Mouse (Mus musculus) midbrain, embryonic 10.5 days (tissue): Measurements from ENCODE around the gene Srebf2. TPM values are rescaled to one million over a fixed set of nuclear protein-coding genes. Genes with fewer than 3 reads are reported as not detected.
A peak's percentile ranks its signal among the peaks of the same experiment; 100 is the strongest.
"Not testable (repeated sequence)": the region's sequence is repeated elsewhere in the genome, so short reads cannot be mapped to it uniquely, and the experiment has no call there.

ENCODE experiments used
- DNase-seq: peaks from one replicate; pipeline ENCODE4 v3.0.0-alpha.2; 2017; ENCODE audit warnings: low spot score
- H3K27ac ChIP-seq: fragments of 300-500 bp; sonication (generic); replicated peaks from 2 replicates; pipeline ENCODE4 v1.5.1; 2016; ENCODE audit warnings: mild to moderate bottlenecking
- H3K27me3 ChIP-seq: fragments of 300-500 bp; sonication (generic); 2 replicates; pipeline ENCODE4 v1.6.1; 2016; ENCODE audit warnings: low read depth, mild to moderate bottlenecking; ENCODE audit not compliant: poor library complexity, severe bottlenecking
- H3K36me3 ChIP-seq: fragments of 300-500 bp; sonication (generic); 2 replicates; pipeline ENCODE4 v1.6.1; 2016; ENCODE audit warnings: mild to moderate bottlenecking, moderate library complexity
- H3K4me1 ChIP-seq: fragments of 300-500 bp; sonication (generic); 2 replicates; pipeline ENCODE4 v1.6.1; 2016
- H3K4me3 ChIP-seq: fragments of 300-500 bp; sonication (generic); 2 replicates; pipeline ENCODE4 v1.5.1; 2016; ENCODE audit warnings: mild to moderate bottlenecking, moderate library complexity
- H3K9me3 ChIP-seq: fragments of 300-500 bp; sonication (generic); replicated peaks from 2 replicates; pipeline ENCODE4 v1.6.1; 2016; ENCODE audit warnings: mild to moderate bottlenecking
- WGBS: fragments of 180-500 bp; shearing (Covaris S2); methylation state at CpG from one replicate; pipeline ENCODE4 v1.1.7; 2016; 5-methylcytosine and 5-hydroxymethylcytosine counted together
- polyA plus RNA-seq: library from polyadenylated mRNA; unstranded; fragments of >200 nt; fragmentation: Nextera tagmentation; extraction: Ambion mirVana; gene quantifications from 2 replicates; pipeline ENCODE4 v1.2.1, GENCODE M21; 2016

The Srebf2 gene
- polyA plus RNA-seq, 1 experiment from 2014 or later: 214 TPM

DNA sequence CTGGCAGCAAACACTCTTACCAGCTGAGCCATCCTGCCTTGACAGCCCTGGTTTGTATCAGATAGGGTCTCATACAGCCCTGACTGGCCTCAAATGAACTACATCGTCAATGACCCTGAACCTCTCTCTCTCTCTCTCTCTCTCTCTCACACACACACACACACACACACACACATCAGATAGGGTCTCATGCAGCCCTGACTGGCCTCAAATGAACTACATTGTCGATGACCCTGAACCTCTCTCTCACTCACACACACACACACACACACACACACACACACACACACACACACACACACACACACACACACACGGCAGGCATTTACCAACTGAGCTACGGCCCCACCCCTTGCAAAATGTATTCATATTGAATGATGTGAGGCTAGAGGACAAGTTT lies 84.1 kb downstream of the Srebf2 start:
- no peak overlapping the region for H3K27ac ChIP-seq
- H3K36me3 ChIP-seq: peaks cover 24% of the 10 kb centered on the region
- H3K9me3 ChIP-seq: no peaks in the 10 kb centered on the region
- WGBS: 88% methylated on average over 4 of the region's 4 CpGs
- H3K27me3 ChIP-seq: peaks cover 8% of the 10 kb centered on the region
- no peak overlapping the region for H3K4me3 ChIP-seq
- no peak for DNase-seq
- H3K4me1 ChIP-seq: peaks cover 15% of the 10 kb centered on the region

DNA sequence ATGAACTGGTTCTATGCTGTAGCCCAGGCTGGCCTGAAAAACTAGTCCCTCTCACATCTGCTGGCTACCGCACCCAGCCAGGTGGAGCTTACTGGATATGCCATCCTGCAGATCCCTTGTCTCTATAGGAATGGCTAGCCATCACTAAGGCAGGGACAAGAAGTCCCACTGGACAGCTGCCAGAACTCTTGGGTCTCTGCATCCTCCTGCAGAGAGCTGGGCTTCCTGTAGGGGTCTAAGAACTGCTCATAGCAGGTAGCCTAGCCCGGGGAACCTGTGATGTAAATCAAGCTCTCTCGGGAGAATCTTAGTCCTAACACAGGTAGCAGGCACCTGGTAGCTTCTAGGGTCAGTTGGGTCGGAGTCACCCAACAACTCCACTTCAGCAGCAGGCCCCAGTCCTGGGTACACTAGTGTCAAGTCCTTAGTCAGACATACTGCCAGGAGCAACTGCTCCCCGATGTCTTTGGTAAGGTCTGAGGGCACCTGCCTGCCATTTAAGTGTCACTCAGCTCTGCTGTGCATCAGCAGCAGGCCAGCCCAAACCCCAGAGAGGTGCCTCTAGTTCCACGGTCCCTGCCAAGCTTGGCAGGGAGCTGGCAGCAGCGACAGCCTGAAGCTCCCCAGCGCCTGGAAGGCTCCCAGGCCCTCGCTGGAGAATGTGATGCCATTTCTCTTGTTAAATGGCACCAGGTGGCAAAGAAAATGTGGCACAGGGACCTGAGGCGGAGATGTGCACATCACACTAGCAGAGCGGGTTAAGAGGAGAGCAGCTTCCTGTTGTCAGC lies 84.8 kb downstream of the Srebf2 start:
- DNase-seq: no peak
- 67% methylated on average over 11 of the region's 11 CpGs for WGBS
- H3K4me3 ChIP-seq: no peak overlapping the region
- peaks cover 24% of the 10 kb centered on the region for H3K36me3 ChIP-seq
- no peak overlapping the region for H3K27ac ChIP-seq
- H3K4me1 ChIP-seq: peaks cover 15% of the 10 kb centered on the region
- H3K9me3 ChIP-seq: no peaks in the 10 kb centered on the region
- 0 out of 2 replicates have a peak, but pooled peaks cover under 1% of the 10 kb centered on the region for H3K27me3 ChIP-seq

DNA sequence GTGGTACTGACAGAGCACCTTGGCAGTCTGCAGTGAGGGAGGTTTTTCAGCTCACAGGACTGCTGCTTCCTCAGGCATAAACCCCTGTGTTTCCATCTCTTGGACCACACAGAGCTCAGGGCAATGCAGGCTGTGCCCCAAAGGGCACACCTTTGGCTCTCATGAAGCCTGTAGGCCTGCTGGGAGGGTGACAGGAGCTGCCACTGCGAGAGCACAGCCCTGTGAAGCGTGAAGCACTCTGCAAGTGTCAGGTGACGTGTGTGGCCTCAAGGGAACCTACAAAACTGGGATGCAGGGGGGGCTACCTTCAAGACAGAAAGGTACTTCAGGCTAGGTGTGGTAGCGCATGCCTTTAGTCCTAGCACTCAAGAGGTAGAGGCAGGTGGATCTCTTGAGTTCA lies 85.7 kb downstream of the Srebf2 start:
- WGBS: 75% methylated on average over 4 of the region's 4 CpGs
- peaks cover 25% of the 10 kb centered on the region for H3K36me3 ChIP-seq
- no peak for DNase-seq
- H3K27ac ChIP-seq: no peak overlapping the region
- H3K4me3 ChIP-seq: no peak overlapping the region
- H3K27me3 ChIP-seq: no peaks in the 10 kb centered on the region
- no peaks in the 10 kb centered on the region for H3K9me3 ChIP-seq
- H3K4me1 ChIP-seq: peaks cover 15% of the 10 kb centered on the region

DNA sequence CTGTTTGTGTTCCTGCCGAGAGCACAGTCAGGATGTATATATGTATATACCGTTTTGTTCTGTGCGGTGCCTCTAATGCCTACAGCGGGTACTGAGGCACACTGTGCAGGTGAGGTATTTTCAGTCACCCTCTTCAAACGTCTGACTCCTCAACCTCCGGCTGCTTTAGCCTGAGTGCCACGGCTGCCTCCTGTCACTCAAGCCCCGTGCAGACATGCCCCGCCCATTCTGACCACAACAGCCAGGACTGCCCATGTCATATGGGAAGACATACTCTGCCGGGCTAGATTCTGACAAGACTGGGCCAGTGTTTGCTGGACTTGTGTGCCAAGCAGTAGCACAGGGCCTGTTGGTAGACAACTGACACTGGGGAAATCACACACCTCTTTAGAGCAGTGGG lies 88.7 kb downstream of the Srebf2 start:
- Histone ChIP-seq H3K27ac (no peak overlapping the region), H3K36me3 (peaks cover 49% of the 10 kb centered on the region), H3K27me3 (no peaks in the 10 kb centered on the region), H3K4me1 (no peaks in the 10 kb centered on the region; the same call in 1 of the 2 replicates), H3K9me3 (no peaks in the 10 kb centered on the region), H3K4me3 (no peak overlapping the region)
- no peak for DNase-seq
- 76% methylated on average over 10 of the region's 10 CpGs for WGBS

DNA sequence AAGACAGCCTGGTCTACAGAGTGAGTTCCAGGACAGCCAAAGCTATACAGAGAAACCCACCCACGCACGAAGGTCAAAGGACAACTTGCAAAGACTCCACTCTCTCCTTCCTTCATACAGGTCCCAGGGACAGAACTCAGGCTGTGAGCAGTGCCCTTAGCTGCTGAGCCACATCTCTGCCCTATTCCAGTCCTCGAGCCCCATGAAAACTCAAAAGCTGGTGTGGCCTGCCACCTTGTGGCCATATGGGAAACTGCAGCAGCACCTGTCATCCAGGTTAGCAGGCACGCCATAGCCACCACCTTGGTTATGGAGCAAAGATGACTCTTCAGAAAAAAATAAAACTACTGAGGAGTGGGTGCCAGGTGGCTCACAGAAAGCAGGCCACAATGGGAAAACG lies 89.6 kb downstream of the Srebf2 start:
- Histone ChIP-seq H3K9me3 (no peaks in the 10 kb centered on the region), H3K4me1 (no peaks in the 10 kb centered on the region; the same call in 1 of the 2 replicates), H3K36me3 (peaks cover 51% of the 10 kb centered on the region), H3K4me3 (no peak overlapping the region), H3K27ac (no peak overlapping the region), H3K27me3 (no peaks in the 10 kb centered on the region)
- peak; percentile 84 for DNase-seq
- 20% methylated on average over 5 of the region's 5 CpGs for WGBS

DNA sequence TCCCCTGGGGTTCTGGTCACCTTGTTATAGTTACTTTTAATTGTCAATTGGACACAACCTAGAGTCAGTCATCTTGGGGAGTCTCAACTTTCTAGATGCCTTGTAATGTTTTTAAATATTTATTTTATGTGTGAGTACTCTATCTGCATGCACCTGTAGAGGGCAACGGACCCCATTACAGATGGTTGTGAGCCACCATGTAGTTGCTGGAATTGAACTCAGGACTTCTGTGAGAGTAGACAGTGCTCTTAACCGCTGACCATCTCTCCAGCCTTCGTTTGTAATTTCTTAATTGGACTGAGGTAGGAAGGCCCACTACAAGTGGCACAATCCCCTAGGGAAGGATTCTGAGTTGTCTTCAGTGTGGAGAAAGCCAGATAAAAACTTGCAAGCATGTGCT lies 96.3 kb downstream of the Srebf2 start:
- Histone ChIP-seq H3K27ac (peak overlapping the region; percentile 93), H3K4me1 (peaks cover 14% of the 10 kb centered on the region), H3K9me3 (no peaks in the 10 kb centered on the region), H3K36me3 (peaks cover 20% of the 10 kb centered on the region), H3K27me3 (no peaks in the 10 kb centered on the region; the same call in 1 of the 2 replicates), H3K4me3 (peak overlapping the region; percentile 69)
- no peak for DNase-seq
- 84% methylated on average over 3 of the region's 3 CpGs for WGBS

DNA sequence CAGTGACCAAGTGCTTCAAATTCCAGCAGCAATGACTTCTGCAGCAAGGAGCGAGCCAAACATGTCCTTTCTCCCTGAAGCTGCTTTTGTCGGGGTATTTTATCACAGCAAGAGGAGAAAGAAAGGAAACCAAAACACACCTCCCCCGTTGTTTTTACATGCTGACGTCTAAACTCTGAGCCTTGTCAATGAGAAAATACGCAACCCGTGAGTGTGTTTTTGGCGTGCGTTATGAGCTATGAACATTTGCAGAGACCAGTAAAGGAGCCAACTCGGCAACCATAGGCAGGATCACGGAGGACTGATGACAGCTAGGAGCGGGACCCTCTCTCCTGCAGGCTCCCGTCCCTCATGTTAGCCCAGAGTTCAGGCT lies 96.7 kb downstream of the Srebf2 start:
- H3K9me3 ChIP-seq: no peaks in the 10 kb centered on the region
- H3K4me3 ChIP-seq: peak overlapping the region; percentile 69
- H3K4me1 ChIP-seq: peaks cover 14% of the 10 kb centered on the region
- 10% methylated on average over 12 of the region's 12 CpGs for WGBS
- H3K36me3 ChIP-seq: peaks cover 15% of the 10 kb centered on the region
- DNase-seq: no peak
- peak overlapping the region; percentile 93 for H3K27ac ChIP-seq
- no peaks in the 10 kb centered on the region; the same call in 1 of the 2 replicates for H3K27me3 ChIP-seq

DNA sequence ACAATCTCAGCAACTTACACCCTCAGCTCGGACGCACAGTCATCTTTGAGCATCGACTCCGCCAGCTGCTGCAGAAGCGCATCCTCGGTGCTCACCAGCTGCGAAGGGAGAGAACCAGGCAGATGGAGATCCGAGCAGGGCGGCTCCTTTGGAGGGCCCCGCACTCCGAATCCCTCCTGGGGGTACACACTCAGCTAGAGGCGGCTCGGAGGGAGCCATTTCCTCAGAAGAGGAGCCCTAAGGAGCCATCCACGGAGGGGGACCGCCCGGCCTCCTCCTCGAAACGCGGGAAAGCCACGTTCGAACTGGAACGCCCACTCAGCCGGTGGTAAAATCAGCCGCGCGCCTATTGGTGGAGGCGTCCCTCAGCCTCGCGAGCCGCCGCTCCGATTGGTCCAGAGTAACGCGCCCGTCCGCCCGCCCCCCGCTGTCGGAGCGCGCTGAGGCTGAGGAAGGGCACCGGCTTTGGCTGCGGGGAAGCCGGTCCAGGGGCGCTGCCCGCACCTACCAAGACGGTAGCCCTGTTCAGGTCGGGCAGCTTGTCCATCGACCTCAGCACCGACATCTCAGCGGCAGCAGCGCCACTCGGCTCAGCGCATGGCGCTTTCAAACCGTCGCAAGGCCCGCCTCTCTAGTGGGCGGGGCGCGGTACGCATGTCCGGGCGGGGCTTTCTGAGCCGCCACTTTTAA lies 97.3 kb downstream of the Srebf2 start, which contains the start of gene Cenpm:
Gene Cenpm (minus strand): TSS at position 634 of the 690 bp plus-strand sequence.
- Histone ChIP-seq H3K9me3 (no peaks in the 10 kb centered on the region), H3K27ac (peak within 1 kb of the TSS; percentile 93), H3K36me3 (peaks cover 10% of the 10 kb centered on the region), H3K27me3 (no peaks in the 10 kb centered on the region; the same call in 1 of the 2 replicates), H3K4me1 (peaks cover 14% of the 10 kb centered on the region), H3K4me3 (peak within 1 kb of the TSS; percentile 69)
- under 1% methylated on average over 65 of the region's 65 CpGs for WGBS
- DNase-seq: peak; percentile 94

DNA sequence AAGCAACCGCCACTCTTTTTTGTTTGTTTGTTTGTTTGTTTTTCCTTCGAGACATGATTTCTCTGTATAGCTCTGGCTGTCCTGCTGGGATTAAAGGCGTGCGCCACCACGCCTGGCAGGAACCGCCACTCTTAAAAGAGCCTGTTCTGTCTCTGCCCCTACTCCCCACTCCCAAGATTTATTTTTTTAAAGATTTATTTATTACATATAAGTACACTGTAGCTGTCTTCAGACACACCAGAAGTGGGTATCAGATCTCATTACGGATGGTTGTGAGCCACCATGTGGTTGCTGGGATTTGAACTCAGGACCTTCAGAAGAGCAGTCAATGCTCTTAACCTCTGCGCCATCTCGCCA lies 97.8 kb downstream of the Srebf2 start:
- Histone ChIP-seq H3K4me1 (peaks cover 14% of the 10 kb centered on the region), H3K4me3 (peak overlapping the region; percentile 69), H3K27ac (peak overlapping the region; percentile 93)
- H3K36me3 ChIP-seq, H3K9me3 ChIP-seq, H3K27me3 ChIP-seq, DNase-seq: not testable (repeated sequence)
- WGBS: 24% methylated on average over 9 of the region's 9 CpGs

DNA sequence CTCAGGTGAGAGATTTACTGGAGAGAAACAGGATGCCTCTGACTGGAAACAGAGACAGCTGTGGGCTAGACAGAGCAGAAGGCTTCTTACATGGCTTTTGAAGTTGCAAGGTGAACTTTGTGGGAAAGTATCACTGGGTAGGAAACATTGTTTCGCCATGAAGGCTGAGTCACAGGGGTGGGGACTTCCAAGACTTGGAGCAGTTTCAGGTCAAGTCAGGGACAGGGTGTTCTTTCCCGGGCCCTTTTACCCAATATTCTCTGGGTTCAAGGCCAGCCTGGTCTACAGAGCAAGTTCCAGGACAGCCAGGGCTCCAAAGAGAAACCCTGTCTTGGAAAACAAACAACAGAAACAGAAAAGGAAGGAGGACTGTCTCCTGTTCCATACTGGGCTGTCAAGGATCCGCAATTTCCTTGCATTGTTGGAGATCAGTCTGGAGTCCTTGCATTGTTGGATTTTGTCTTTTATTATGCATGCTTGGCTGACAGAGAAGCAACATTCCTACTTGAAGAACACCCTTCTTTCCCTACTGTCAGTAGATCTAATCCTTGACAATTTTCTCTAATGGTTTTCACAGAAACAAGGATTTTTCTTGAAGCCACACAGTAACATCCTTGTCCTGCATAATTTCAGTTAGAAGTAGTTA lies 100.3 kb downstream of the Srebf2 start:
- DNase-seq: no peak
- Histone ChIP-seq H3K4me3 (no peak overlapping the region), H3K27me3 (no peaks in the 10 kb centered on the region; the same call in 1 of the 2 replicates), H3K36me3 (no peaks in the 10 kb centered on the region), H3K9me3 (no peaks in the 10 kb centered on the region), H3K4me1 (peaks cover 14% of the 10 kb centered on the region), H3K27ac (no peak overlapping the region)
- WGBS: 83% methylated on average over 3 of the region's 3 CpGs

DNA sequence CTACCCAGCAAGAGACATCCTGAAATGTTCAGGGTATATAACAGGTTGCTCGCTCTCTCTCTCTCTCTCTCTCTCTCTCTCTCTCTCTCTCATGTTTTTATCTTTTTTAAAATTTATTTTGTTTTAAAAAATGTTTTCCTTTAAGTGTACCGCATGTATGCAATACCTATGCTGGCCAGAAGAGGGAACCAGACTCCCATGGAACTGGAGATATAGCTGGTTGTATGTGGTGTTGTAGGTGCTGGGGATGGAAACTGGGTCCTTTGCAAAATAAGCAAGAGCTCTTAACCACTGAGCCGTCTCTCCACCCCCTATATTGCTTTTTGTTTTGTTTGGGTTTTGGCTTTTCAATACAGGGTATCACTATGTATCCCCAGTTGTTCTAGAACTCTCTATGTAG lies 104.6 kb downstream of the Srebf2 start:
- Histone ChIP-seq H3K9me3 (no peaks in the 10 kb centered on the region), H3K27me3 (no peaks in the 10 kb centered on the region), H3K36me3 (no peaks in the 10 kb centered on the region), H3K4me3 (no peak overlapping the region), H3K4me1 (peaks cover 20% of the 10 kb centered on the region), H3K27ac (no peak overlapping the region)
- DNase-seq: no peak
- 94% methylated on average over 3 of the region's 3 CpGs for WGBS

DNA sequence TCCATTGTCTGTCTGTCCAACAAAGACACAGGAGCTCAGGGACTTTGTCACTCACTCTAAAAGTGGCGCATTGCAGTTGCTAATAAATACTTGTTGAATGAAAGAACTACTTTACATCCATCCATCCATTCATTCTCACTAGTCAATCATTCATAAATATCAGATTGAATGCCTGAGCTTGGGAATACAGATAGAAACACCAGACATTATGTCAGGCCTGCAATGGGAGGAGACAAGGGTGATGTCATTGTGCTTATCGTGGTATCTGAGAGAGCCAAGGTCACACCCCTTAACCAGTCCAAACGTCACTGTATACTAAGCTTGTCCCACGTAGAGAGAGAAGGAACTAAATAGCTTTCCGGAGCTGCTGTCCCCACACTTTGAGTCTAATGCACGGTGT lies 105.1 kb downstream of the Srebf2 start, which contains the start of gene 1500009C09Rik:
Gene 1500009C09Rik (plus strand): TSS at position 301 of the 400 bp plus-strand sequence.
- no peak for DNase-seq
- H3K27ac ChIP-seq: no peak within 1 kb of the TSS
- H3K4me3 ChIP-seq: no peak within 1 kb of the TSS
- peaks cover 25% of the 10 kb centered on the region for H3K4me1 ChIP-seq
- H3K27me3 ChIP-seq: no peaks in the 10 kb centered on the region
- no peaks in the 10 kb centered on the region for H3K36me3 ChIP-seq
- H3K9me3 ChIP-seq: no peaks in the 10 kb centered on the region
- WGBS: 89% methylated on average over 6 of the region's 6 CpGs
